Mouse (Mus musculus): ENCODE measurements at regions not wholly inside any gene's neighbourhood (a gene's known extent, or its start where the extent isn't known, plus 50 kb on each side); places are given as distances from the start of the nearest gene placed in this dataset.

DNA sequence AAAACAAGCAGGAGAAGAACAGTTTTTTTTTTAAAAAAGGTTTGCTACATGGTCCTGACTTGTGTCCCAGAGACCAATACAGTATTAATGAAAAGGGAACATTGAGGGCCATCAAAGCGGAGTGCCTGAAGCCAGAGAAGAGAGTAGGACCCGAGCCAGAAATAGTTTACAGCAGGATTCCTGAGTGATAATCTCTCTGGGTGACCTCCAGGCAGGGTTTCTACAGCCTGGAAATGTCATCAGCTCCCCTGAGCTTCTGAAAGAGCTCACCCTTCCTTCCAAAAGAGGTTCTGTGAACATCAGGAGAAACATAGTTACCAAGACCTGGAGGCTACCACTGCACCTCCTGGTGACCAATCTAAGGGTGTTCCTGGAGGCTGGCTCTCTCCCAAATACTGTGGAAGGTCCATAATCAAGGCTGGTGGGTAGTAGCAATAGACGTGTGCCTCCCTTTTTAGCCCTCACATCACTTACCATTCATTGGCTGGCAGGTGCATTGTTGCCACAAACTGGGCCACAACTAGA is 70.7 kb upstream of the Hddc2 start:
- H3K4me2 ChIP-seq (ENCODE audit: low read depth, low read length) = no peak overlapping the region
- no peak overlapping the region for H3K27ac ChIP-seq (replicated peaks; ENCODE audit: low read depth, low read length)
- H3K4me1 ChIP-seq (ENCODE audit: control insufficient read depth, insufficient read depth, low read length) = no peaks in the 10 kb centered on the region
- H3K27me3 ChIP-seq (ENCODE audit: control insufficient read depth, insufficient read depth, low read length) = no peaks in the 10 kb centered on the region
- H3K36me3 ChIP-seq (replicated peaks; ENCODE audit: control insufficient read depth, insufficient read depth, low read depth, low read length) = no peaks in the 10 kb centered on the region
- no peak overlapping the region for H3K9ac ChIP-seq (replicated peaks; ENCODE audit: low read length)
- WGBS = 75% methylated on average over 3 of the region's 3 CpGs
- DNase-seq (ENCODE audit: low spot score) (no peak), ATAC-seq (replicated peaks; ENCODE audit: insufficient number of reproducible peaks, low FRiP score, low TSS enrichment, low read depth) (no peak)
- H3K9me3 ChIP-seq (replicated peaks; ENCODE audit: control insufficient read depth, low read length) = no peaks in the 10 kb centered on the region
- H3K4me3 ChIP-seq (ENCODE audit: low read depth, low read length) = no peak overlapping the region

DNA sequence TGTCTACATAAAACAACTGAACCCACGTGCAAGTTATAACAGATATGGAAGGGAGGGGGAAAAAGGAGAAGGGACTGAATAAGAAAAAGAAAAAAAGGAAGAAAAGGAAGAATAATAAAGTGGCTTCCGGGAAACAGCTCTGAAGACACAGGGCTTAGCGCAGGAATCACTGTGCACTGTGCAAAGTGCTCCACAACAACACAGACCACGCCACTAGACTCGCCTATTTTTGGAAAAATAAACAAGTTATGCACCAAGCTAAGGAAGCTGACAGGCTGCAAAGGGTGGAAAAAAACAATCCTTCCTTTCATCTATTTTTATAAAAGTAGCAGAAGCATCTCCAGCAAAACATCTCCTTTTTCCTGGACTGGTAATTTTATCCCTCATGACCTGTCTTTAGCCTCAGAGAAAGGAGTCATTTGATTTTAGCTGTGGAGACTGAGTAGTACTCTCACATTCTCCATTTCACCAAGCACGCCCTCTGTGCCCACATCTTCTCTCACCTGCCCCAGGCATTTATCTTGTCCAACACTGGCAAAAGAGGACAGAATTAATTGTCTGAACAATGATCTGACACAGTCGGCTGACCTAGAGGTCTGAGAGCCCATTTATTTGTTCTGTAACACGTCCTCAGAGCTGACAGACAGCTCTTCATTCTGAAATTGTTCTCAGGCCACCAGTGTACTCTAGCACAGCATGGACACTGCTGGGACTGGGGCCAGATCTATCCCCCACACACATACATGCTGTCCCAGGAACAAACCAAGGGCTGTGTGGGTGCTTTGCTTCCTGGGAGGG is 60.4 kb upstream of the Hddc2 start:
- Histone ChIP-seq H3K9ac (replicated peaks; ENCODE audit: low read length) (no peak overlapping the region), H3K36me3 (replicated peaks; ENCODE audit: control insufficient read depth, insufficient read depth, low read depth, low read length) (no peaks in the 10 kb centered on the region), H3K27me3 (ENCODE audit: control insufficient read depth, insufficient read depth, low read length) (no peaks in the 10 kb centered on the region), H3K9me3 (replicated peaks; ENCODE audit: control insufficient read depth, low read length) (no peaks in the 10 kb centered on the region), H3K4me2 (ENCODE audit: low read depth, low read length) (no peak overlapping the region), H3K4me3 (ENCODE audit: low read depth, low read length) (no peak overlapping the region), H3K4me1 (ENCODE audit: control insufficient read depth, insufficient read depth, low read length) (no peaks in the 10 kb centered on the region; the same call in 1 of the 2 replicates), H3K27ac (replicated peaks; ENCODE audit: low read depth, low read length) (no peak overlapping the region)
- DNase-seq (ENCODE audit: low spot score) (no peak), ATAC-seq (replicated peaks; ENCODE audit: insufficient number of reproducible peaks, low FRiP score, low TSS enrichment, low read depth) (no peak)
- 40% methylated on average over 8 of the region's 8 CpGs for WGBS

DNA sequence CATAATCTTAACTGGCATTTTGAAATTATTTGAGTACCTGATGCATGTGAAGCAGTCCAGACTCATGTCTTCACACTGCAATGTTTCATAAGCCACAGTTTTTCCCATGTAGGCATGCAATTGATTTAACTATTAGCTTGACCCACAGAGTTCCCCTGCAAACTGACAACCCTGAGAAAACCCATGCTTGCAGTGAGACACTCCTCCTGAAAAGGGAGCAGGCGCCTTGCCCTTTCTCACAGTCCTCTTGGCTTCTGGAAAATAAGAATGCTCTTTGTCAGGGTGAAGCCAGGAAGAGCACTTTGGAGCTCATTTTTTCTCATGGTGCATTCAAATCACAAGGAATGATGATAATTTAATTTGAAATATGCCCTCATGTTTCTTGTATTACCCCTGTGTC is 56.2 kb upstream of the Hddc2 start:
- Histone ChIP-seq H3K9ac (replicated peaks; ENCODE audit: low read length) (no peak overlapping the region), H3K27me3 (ENCODE audit: control insufficient read depth, insufficient read depth, low read length) (no peaks in the 10 kb centered on the region), H3K36me3 (replicated peaks; ENCODE audit: control insufficient read depth, insufficient read depth, low read depth, low read length) (no peaks in the 10 kb centered on the region), H3K4me3 (ENCODE audit: low read depth, low read length) (no peak overlapping the region), H3K9me3 (replicated peaks; ENCODE audit: control insufficient read depth, low read length) (no peaks in the 10 kb centered on the region), H3K4me1 (ENCODE audit: control insufficient read depth, insufficient read depth, low read length) (no peaks in the 10 kb centered on the region; the same call in 1 of the 2 replicates), H3K4me2 (ENCODE audit: low read depth, low read length) (no peak overlapping the region), H3K27ac (replicated peaks; ENCODE audit: low read depth, low read length) (no peak overlapping the region)
- WGBS = 70% methylated on average over 1 of the region's 1 CpGs
- ATAC-seq (replicated peaks; ENCODE audit: insufficient number of reproducible peaks, low FRiP score, low TSS enrichment, low read depth) (no peak), DNase-seq (ENCODE audit: low spot score) (no peak)

DNA sequence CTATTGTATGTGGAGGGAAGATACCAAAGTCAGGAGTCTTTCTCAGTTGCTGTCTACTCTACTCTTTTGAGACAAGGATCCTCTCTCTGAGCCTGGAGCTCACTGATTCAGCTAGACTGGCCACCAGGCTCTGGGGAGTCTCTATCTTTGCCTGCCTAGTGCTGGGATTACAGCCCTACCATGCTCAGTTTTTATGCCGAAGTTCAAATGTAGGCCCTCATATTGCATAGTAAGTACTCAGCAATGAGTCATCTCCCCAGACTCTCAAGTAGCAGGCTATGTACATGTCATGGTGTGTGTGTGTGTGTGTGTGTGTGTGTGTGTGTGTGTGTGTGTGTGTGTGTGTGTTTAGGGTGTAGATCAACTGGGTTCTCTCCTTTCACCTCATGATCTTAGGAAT is 55.6 kb upstream of the Hddc2 start:
- Histone ChIP-seq H3K9me3 (replicated peaks; ENCODE audit: control insufficient read depth, low read length) (no peaks in the 10 kb centered on the region), H3K4me2 (ENCODE audit: low read depth, low read length) (no peak overlapping the region), H3K36me3 (replicated peaks; ENCODE audit: control insufficient read depth, insufficient read depth, low read depth, low read length) (no peaks in the 10 kb centered on the region), H3K9ac (replicated peaks; ENCODE audit: low read length) (no peak overlapping the region), H3K27me3 (ENCODE audit: control insufficient read depth, insufficient read depth, low read length) (no peaks in the 10 kb centered on the region), H3K27ac (replicated peaks; ENCODE audit: low read depth, low read length) (no peak overlapping the region), H3K4me1 (ENCODE audit: control insufficient read depth, insufficient read depth, low read length) (no peaks in the 10 kb centered on the region; the same call in 1 of the 2 replicates), H3K4me3 (ENCODE audit: low read depth, low read length) (no peak overlapping the region)
- WGBS = 88% methylated on average over 1 of the region's 1 CpGs
- ATAC-seq (replicated peaks; ENCODE audit: insufficient number of reproducible peaks, low FRiP score, low TSS enrichment, low read depth) (no peak), DNase-seq (ENCODE audit: low spot score) (no peak)

DNA sequence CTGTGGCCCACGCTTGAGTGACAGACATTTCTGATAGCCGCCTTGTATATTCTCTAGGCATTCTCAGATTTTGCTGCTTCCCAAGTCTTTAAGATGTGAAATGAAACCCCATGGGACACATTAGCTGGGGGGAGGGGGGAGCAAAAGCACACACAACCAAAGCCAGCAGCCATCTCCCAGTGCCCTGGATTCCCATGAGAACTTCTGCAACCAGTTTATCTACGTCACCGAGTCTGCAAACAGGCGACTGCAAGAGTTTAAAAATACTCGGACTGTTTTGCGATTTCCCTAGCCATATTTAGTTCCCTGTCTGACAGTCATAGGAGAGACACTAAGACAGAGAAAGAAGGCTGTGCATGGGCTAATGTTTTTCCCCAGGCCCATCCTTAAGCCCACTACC is 52.3 kb upstream of the Hddc2 start:
- Histone ChIP-seq H3K4me2 (ENCODE audit: low read depth, low read length) (no peak overlapping the region), H3K27me3 (ENCODE audit: control insufficient read depth, insufficient read depth, low read length) (no peaks in the 10 kb centered on the region), H3K4me1 (ENCODE audit: control insufficient read depth, insufficient read depth, low read length) (no peaks in the 10 kb centered on the region), H3K4me3 (ENCODE audit: low read depth, low read length) (no peak overlapping the region), H3K9ac (replicated peaks; ENCODE audit: low read length) (no peak overlapping the region), H3K9me3 (replicated peaks; ENCODE audit: control insufficient read depth, low read length) (no peaks in the 10 kb centered on the region), H3K27ac (replicated peaks; ENCODE audit: low read depth, low read length) (no peak overlapping the region), H3K36me3 (replicated peaks; ENCODE audit: control insufficient read depth, insufficient read depth, low read depth, low read length) (no peaks in the 10 kb centered on the region)
- ATAC-seq (replicated peaks; ENCODE audit: insufficient number of reproducible peaks, low FRiP score, low TSS enrichment, low read depth) = no peak
- WGBS = 69% methylated on average over 7 of the region's 7 CpGs
- DNase-seq (ENCODE audit: low spot score) = no peak

Measured in embryonic facial prominence, embryonic 11.5 days (tissue).